Mouse (Mus musculus) kidney, embryonic 14.5 days (tissue): ENCODE data around the gene Ptbp3. TPM values are rescaled to one million over a fixed set of nuclear protein-coding genes. Genes with fewer than 3 reads are reported as not detected.

Source experiments
- ATAC-seq: fragments of 200-750 bp; cut with Nextera tagmentation; 2 replicates; pipeline ENCODE4 v1.8.0; 2017; ENCODE audit warnings: moderate number of reproducible peaks, mild to moderate bottlenecking, moderate TSS enrichment, moderate library complexity; ENCODE audit not compliant: low FRiP score, low TSS enrichment
- H3K27ac ChIP-seq: fragments of 300-500 bp; sonication (generic); 2 replicates; pipeline ENCODE4 v1.5.1; 2014; ENCODE audit warnings: low read depth, mild to moderate bottlenecking, low read length, moderate library complexity, mixed read lengths
- H3K27me3 ChIP-seq: fragments of 300-500 bp; sonication (generic); 2 replicates; pipeline ENCODE4 v1.6.1; 2014; ENCODE audit warnings: mild to moderate bottlenecking, low read length; ENCODE audit not compliant: control insufficient read depth, insufficient read depth
- H3K36me3 ChIP-seq: fragments of 300-500 bp; sonication (generic); 2 replicates; pipeline ENCODE4 v1.6.1; 2014; ENCODE audit warnings: low read length, mixed read lengths; ENCODE audit not compliant: control insufficient read depth, insufficient read depth
- H3K4me1 ChIP-seq: fragments of 300-500 bp; sonication (generic); 2 replicates; pipeline ENCODE4 v1.6.1; 2014; ENCODE audit warnings: low read length, mixed read lengths; ENCODE audit not compliant: control insufficient read depth, insufficient read depth
- H3K4me2 ChIP-seq: fragments of 300-500 bp; sonication (generic); replicated peaks from 2 replicates; pipeline ENCODE4 v1.6.1; 2014; ENCODE audit warnings: low read depth, mild to moderate bottlenecking, low read length
- H3K4me3 ChIP-seq: fragments of 300-500 bp; sonication (generic); 2 replicates; pipeline ENCODE4 v1.5.1; 2014; ENCODE audit warnings: mild to moderate bottlenecking, low read length
- H3K9ac ChIP-seq: fragments of 300-500 bp; sonication (generic); 2 replicates; pipeline ENCODE4 v1.6.1; 2014; ENCODE audit warnings: low read depth, mild to moderate bottlenecking, low read length, moderate library complexity
- H3K9me3 ChIP-seq: fragments of 300-500 bp; sonication (generic); 2 replicates; pipeline ENCODE4 v1.6.1; 2016; ENCODE audit warnings: low read length; ENCODE audit not compliant: control insufficient read depth
- whole genome bisulfite sequencing: fragments of 180-500 bp; shearing (Covaris S2); extraction: QIAGEN DNeasy Blood & Tissue Kit; methylation state at CpG from one replicate; pipeline ENCODE4 v1.1.7; 2014; 5-methylcytosine and 5-hydroxymethylcytosine counted together
- polyA plus RNA-seq: library from polyadenylated mRNA; unstranded; fragments of >200 nt; fragmentation: Nextera tagmentation; extraction: Ambion mirVana; gene quantifications from 2 replicates; pipeline ENCODE4 v1.2.1, GENCODE M21; 2014

Gene Ptbp3
- polyA plus RNA-seq, 1 experiment from 2014 or later: 86.1 TPM

GRCm38 (mm10) chr4:59471306-59471705 is 77.9 kb downstream of the Ptbp3 start:
- Histone ChIP-seq H3K4me1 (no peaks in the 10 kb centered on the region), H3K36me3 (peaks cover 12% of the 10 kb centered on the region; the same call in 1 of the 2 replicates), H3K27ac (no peak overlapping the region), H3K27me3 (no peaks in the 10 kb centered on the region), H3K4me3 (no peak overlapping the region), H3K9me3 (no peaks in the 10 kb centered on the region), H3K4me2 (no peak overlapping the region), H3K9ac (no peak overlapping the region)
- no peak for ATAC-seq

- no peaks in the 10 kb centered on the region for H3K36me3 ChIP-seq
- ATAC-seq: no peak
- peaks cover 6% of the 10 kb centered on the region; the same call in 1 of the 2 replicates for H3K4me1 ChIP-seq
- H3K4me2 ChIP-seq: no peak overlapping the region
- no peak overlapping the region for H3K9ac ChIP-seq
- H3K27ac ChIP-seq: no peak overlapping the region
- H3K4me3 ChIP-seq: no peak overlapping the region
- H3K27me3 ChIP-seq: no peaks in the 10 kb centered on the region
- no peaks in the 10 kb centered on the region for H3K9me3 ChIP-seq
- WGBS: 62% methylated on average over 2 of the region's 2 CpGs
These were observed 83.7 kb downstream of the Ptbp3 start for GRCm38 (mm10) chr4:59465449-59465848.

- H3K4me1 ChIP-seq: peaks cover 6% of the 10 kb centered on the region; the same call in 1 of the 2 replicates
- H3K4me3 ChIP-seq: no peak overlapping the region
- H3K27ac ChIP-seq: no peak overlapping the region
- ATAC-seq: no peak
- H3K27me3 ChIP-seq: no peaks in the 10 kb centered on the region
- H3K9ac ChIP-seq: no peak overlapping the region
- no peak overlapping the region for H3K4me2 ChIP-seq
- no peaks in the 10 kb centered on the region for H3K36me3 ChIP-seq
- H3K9me3 ChIP-seq: no peaks in the 10 kb centered on the region
- 61% methylated on average over 6 of the region's 6 CpGs for WGBS
These were observed 84.5 kb downstream of the Ptbp3 start for GRCm38 (mm10) chr4:59464661-59465060.

DNA sequence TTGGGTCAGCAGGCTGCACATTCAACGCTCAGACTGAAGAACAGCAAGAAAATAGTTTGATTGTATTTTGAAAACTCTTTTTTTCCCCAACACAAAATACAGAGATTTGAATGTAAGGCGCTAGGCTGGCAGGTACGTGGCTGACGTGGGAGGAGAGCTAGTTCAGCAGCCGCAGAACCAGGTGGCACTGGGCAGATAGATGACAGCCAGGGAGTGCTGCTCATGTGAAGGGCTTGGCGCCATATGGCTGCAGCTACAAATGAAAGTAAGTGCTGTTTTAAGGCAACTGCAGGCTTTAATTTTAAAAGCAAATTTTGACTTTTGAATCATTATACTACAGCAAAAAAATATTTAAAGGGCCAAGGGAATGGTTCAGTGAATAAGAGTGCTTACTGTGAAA is 86.7 kb downstream of the Ptbp3 start:
- no peak overlapping the region for H3K27ac ChIP-seq
- H3K9ac ChIP-seq: no peak overlapping the region
- H3K27me3 ChIP-seq: no peaks in the 10 kb centered on the region
- no peak overlapping the region for H3K4me3 ChIP-seq
- peaks cover 6% of the 10 kb centered on the region; the same call in 1 of the 2 replicates for H3K4me1 ChIP-seq
- H3K9me3 ChIP-seq: no peaks in the 10 kb centered on the region
- H3K36me3 ChIP-seq: no peaks in the 10 kb centered on the region
- WGBS: 79% methylated on average over 6 of the region's 6 CpGs
- no peak overlapping the region for H3K4me2 ChIP-seq
- no peak for ATAC-seq

DNA sequence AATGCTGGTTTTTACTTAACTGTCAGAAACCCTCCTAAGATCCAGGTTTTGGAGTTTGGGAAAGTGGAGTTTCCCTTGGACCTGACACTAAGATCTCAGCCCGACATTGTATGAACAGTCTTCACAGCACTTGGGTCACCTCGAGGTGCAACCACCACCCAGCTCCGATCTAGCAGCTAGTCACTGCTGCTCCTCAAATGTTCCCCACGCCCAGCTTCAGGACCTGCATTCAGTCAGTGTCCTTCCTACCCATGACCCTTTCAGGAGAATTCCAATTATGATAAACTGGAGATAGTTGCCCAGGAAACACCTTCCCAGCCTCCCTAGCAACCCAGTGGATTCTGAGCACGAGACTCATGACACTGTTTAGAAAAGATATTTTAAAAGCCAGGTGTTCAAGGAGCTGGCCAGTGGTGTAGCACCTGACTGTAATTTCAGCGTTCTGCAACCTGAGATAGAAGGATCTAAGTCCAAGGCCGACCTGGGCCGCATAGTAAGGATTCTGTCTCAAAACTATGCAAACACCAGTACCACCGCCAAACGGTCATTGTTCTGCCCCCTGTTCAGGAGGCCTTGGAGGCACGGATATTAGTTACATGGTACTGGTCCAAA is 87.9 kb downstream of the Ptbp3 start:
- Histone ChIP-seq H3K9ac (no peak overlapping the region), H3K9me3 (no peaks in the 10 kb centered on the region), H3K4me3 (no peak overlapping the region), H3K4me1 (peaks cover 6% of the 10 kb centered on the region; the same call in 1 of the 2 replicates), H3K36me3 (no peaks in the 10 kb centered on the region), H3K4me2 (no peak overlapping the region), H3K27ac (no peak overlapping the region), H3K27me3 (no peaks in the 10 kb centered on the region)
- ATAC-seq: no peak
- 74% methylated on average over 11 of the region's 11 CpGs for WGBS

DNA sequence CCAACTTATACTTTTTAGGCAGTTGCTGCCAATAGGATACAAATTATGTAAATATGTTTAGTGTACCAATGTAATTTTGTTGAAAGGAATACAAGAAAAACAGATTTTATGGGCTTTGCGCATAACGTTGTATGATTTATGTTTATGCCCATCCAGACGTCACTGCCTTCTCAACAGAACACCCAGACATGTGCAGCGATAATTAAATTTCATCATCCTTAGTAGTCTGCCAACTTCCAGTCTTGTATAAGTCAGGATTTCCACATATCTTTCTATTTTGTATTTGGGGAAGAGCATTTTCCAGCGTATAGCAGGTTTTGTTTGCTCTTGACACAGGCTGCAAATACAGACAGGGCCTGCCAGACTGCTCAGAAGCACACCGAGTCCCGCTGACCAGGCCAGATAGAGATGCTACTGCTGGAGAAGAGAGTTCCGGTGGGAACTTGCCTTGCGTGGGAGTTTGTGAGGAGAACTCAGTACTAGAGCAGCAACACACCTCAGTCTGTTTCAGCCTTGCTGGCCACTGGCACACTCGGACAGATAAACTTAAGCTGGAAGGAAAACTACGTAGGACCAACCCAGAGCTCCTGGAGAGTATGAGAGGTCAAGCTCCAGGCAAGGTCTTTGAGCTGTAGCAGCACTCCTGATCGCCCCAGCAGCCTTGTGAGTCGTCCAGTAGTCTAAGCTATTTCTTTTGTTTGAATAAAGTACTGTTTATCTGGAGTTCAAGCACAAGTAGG is 89.8 kb downstream of the Ptbp3 start:
- H3K27me3 ChIP-seq: no peaks in the 10 kb centered on the region
- no peak overlapping the region for H3K27ac ChIP-seq

GRCm38 (mm10) chr4:59457941-59458340 is 91.2 kb downstream of the Ptbp3 start:
- no peak overlapping the region for H3K27ac ChIP-seq
- no peaks in the 10 kb centered on the region for H3K27me3 ChIP-seq
- no peak for ATAC-seq
- H3K36me3 ChIP-seq: no peaks in the 10 kb centered on the region
- no peak overlapping the region for H3K4me3 ChIP-seq
- H3K4me2 ChIP-seq: no peak overlapping the region
- peaks cover 6% of the 10 kb centered on the region; the same call in 1 of the 2 replicates for H3K4me1 ChIP-seq
- WGBS: 46% methylated on average over 9 of the region's 9 CpGs
- no peak overlapping the region for H3K9ac ChIP-seq
- H3K9me3 ChIP-seq: no peaks in the 10 kb centered on the region

More for the DNA sequence above, 89.8 kb downstream of the Ptbp3 start:
- Histone ChIP-seq H3K4me2 (no peak overlapping the region), H3K36me3 (no peaks in the 10 kb centered on the region), H3K4me1 (peaks cover 6% of the 10 kb centered on the region; the same call in 1 of the 2 replicates), H3K9me3 (no peaks in the 10 kb centered on the region), H3K4me3 (no peak overlapping the region), H3K9ac (no peak overlapping the region)
- 69% methylated on average over 13 of the region's 13 CpGs for WGBS
- no peak for ATAC-seq

GRCm38 (mm10) chr4:59457091-59457490 is 92.1 kb downstream of the Ptbp3 start:
- ATAC-seq: no peak
- Histone ChIP-seq H3K27me3 (no peaks in the 10 kb centered on the region), H3K4me3 (no peak overlapping the region), H3K4me1 (peaks cover 9% of the 10 kb centered on the region; the same call in 1 of the 2 replicates), H3K9ac (no peak overlapping the region), H3K4me2 (no peak overlapping the region), H3K27ac (no peak overlapping the region), H3K9me3 (no peaks in the 10 kb centered on the region), H3K36me3 (no peaks in the 10 kb centered on the region)
- WGBS: 88% methylated on average over 5 of the region's 5 CpGs

DNA sequence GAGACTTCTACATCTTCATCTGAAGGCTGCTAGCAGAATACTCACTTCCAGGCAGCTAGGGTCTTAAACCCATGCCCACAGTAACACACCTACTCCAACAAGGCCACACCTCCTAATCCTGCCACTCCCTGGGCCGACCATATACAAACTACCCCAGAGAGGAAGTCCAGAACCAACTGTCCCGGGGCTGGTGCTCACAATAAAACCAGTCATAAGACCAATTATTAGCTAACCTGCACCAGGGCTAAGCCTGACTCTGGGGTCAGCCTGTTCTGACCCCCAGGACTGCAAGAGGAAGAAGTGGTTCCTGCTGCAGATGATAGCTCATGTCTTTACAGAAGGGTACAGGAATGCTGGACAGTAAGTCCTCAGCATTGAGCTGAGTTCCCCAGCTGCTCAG is 93.7 kb downstream of the Ptbp3 start:
- WGBS: 70% methylated on average over 2 of the region's 2 CpGs
- H3K4me3 ChIP-seq: no peak overlapping the region
- no peak overlapping the region for H3K4me2 ChIP-seq
- no peak for ATAC-seq
- H3K27ac ChIP-seq: no peak overlapping the region
- H3K9ac ChIP-seq: no peak overlapping the region
- 0 out of 2 replicates have a peak, but pooled peaks cover 3% of the 10 kb centered on the region for H3K4me1 ChIP-seq
- H3K36me3 ChIP-seq: no peaks in the 10 kb centered on the region
- no peaks in the 10 kb centered on the region for H3K9me3 ChIP-seq
- no peaks in the 10 kb centered on the region for H3K27me3 ChIP-seq
